Mouse (Mus musculus) C2C12 (cell line): ENCODE measurements around the gene Slc9a1.

Experiments used
- CEBPB ChIP-seq: IDR thresholded peaks from one replicate; pipeline ENCODE4 v1.6.1; 2011; ENCODE audit warnings: low read depth, mild to moderate bottlenecking, control low read depth, moderate library complexity
- CTCF ChIP-seq: IDR thresholded peaks from one replicate; pipeline ENCODE4 v1.5.1; 2011; ENCODE audit not compliant: control insufficient read depth, insufficient read depth, insufficient read length
- FOSL1 ChIP-seq: IDR thresholded peaks from one replicate; pipeline ENCODE4 v1.8.0; 2011; ENCODE audit warnings: mild to moderate bottlenecking, low read length; ENCODE audit not compliant: poor library complexity, insufficient read depth, severe bottlenecking
- MAX ChIP-seq: IDR thresholded peaks from one replicate; pipeline ENCODE4 v1.6.1; 2011; ENCODE audit warnings: mild to moderate bottlenecking, control low read depth
- MYOG ChIP-seq: IDR thresholded peaks from one replicate; pipeline ENCODE4 v1.6.1; 2011; ENCODE audit not compliant: control insufficient read depth, insufficient read length; ENCODE audit errors: extremely low read depth
- USF1 ChIP-seq: IDR thresholded peaks from one replicate; pipeline ENCODE4 v1.6.1; 2011; ENCODE audit warnings: low read depth, mild to moderate bottlenecking, control low read depth, moderate library complexity

DNA sequence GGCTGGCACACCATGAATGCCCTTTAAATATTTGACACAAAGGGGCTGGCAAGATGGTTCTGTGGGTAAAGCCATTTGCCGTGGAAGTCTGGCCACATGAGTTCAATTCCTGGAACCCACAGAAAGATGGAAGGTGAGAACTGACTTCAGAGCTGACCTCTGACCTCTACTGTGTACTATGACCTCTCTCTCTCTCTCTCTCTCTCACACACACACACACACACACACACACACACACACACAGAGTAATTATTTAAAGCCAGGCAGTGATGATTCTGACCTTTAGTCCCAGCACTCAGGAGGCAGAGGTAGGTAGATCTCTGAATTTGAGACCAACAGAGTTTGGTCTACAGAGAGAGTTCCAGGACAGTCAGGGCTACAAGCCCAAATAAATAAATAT lies 90.5 kb downstream of the Slc9a1 start:
- TF ChIP-seq USF1: no peak
- TF ChIP-seq CTCF: no peak
- TF ChIP-seq FOSL1: no peak
- TF ChIP-seq MYOG: no peak
- TF ChIP-seq MAX: no peak
- no peak for TF ChIP-seq CEBPB
